Mouse (Mus musculus): ENCODE data around the gene Tmsb15b1. TPM values are rescaled to one million over a fixed set of nuclear protein-coding genes. Genes with fewer than 3 reads are reported as not detected.
"Not testable (repeated sequence)": the region's sequence is repeated elsewhere in the genome, so short reads cannot be mapped to it uniquely, and the experiment has no call there.

Gene Tmsb15b1
- 26.5 and 31.5 TPM in 2 replicates for polyA plus RNA-seq (2016; fragmentation: Nextera tagmentation; extraction: Ambion mirVana)

DNA sequence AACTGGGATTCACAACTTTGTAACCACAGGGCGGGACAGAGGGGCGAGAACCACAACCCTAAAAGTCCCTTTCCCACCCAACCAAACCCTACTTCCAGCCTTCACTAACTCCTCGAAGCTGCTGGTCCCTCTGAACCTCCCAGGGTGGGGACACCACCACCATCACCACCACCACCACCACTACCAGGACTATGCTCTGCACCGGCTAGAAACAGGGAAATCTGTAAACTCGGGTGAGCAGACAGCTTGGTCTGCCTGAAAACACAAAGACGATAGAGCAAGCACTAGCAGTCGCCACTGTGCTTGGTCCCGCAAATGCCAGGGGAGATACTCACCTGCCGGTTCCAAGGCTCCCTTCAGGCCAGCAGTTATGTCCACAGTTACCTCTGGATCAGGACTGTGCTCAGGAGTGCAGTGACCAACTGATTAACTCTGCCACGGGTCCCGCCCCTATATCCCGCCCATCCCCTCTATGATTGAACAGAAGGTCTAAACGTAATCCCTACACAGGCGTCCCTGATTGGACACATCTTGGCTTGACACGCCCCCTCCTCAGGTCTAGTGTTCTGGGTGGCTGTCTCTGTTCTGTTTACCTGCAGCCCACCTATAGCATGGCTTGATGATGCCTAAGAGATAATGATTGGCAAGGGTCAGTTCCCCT lies at the start of gene Tmsb15b1, which contains the start of gene Tmsb15l:
Gene Tmsb15b1 (minus strand): TSS at position 451 of the 661 bp plus-strand sequence.
Gene Tmsb15l (minus strand): TSS at position 446 of the 661 bp plus-strand sequence.
- no peaks in the 10 kb centered on the region for H3K36me3 ChIP-seq
- ATAC-seq (ENCODE audit: low FRiP score, low read depth) = peak; percentile 100
- H3K9ac ChIP-seq = 0 out of 2 replicates have a peak within 1 kb of the TSS, but pooled peaks have one; percentile 40
- no peaks in the 10 kb centered on the region for H3K9me3 ChIP-seq
- H3K27me3 ChIP-seq (replicated peaks) = no peaks in the 10 kb centered on the region
- no peak within 1 kb of the TSS for H3K27ac ChIP-seq
- no peaks in the 10 kb centered on the region for H3K4me1 ChIP-seq
- peak within 1 kb of the TSS; percentile 38 for H3K4me3 ChIP-seq
- peak within 1 kb of the TSS; percentile 58 for H3K4me2 ChIP-seq (replicated peaks)
- WGBS = 27% methylated on average over 15 of the region's 15 CpGs

DNA sequence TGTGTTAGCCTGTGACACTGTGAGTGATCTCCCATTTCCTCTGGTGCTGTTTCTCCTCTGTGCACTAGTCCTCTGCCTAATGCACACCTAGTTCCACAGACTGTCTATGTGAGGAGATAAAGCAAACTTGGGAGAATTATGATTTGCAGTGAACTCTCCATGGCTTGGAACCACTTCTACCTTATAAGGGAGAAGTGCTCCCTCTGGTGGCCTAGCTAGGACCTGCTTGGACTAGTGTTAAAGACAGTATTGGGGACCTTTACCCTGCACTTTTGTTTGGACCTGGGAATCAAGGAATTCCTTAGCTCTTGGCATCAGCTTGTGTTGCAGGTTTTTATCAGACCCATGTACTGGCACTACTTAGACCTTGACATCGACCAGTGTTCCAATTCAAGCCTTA lies 42.6 kb upstream of the Tmsb15b1 start:
- Histone ChIP-seq H3K9ac (no peak overlapping the region), H3K9me3 (no peaks in the 10 kb centered on the region), H3K27me3 (replicated peaks) (no peaks in the 10 kb centered on the region), H3K4me1 (no peaks in the 10 kb centered on the region), H3K36me3 (no peaks in the 10 kb centered on the region), H3K4me3 (no peak overlapping the region), H3K27ac (no peak overlapping the region), H3K4me2 (replicated peaks) (no peak overlapping the region)
- ATAC-seq (ENCODE audit: low FRiP score, low read depth) = no peak
- 26% methylated on average over 1 of the region's 1 CpGs for WGBS

DNA sequence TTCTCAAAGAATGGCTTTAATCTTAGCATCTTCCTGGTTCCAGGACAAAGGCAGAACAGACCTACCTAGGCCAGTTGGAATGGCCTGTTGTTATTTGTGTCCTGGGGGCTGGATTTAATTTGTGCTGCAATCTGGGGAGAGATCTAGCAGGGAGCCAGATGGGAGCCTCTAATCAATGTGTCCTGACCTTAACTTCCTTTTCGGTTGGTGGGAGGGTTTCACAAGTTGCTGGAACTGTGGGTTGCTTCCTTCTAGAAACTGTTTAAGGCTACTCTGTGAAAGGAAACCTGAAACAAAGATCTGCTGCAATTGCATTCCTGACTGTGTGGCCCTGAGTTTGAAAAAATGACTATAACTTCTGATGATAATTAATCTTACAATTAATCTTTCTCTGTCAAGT lies 41.0 kb upstream of the Tmsb15b1 start:
- Histone ChIP-seq H3K27me3 (replicated peaks) (no peaks in the 10 kb centered on the region), H3K4me3 (no peak overlapping the region), H3K9me3 (no peaks in the 10 kb centered on the region), H3K4me1 (no peaks in the 10 kb centered on the region), H3K4me2 (replicated peaks) (no peak overlapping the region), H3K36me3 (no peaks in the 10 kb centered on the region), H3K27ac (no peak overlapping the region), H3K9ac (no peak overlapping the region)
- WGBS = 84% methylated on average over 1 of the region's 1 CpGs
- ATAC-seq (ENCODE audit: low FRiP score, low read depth) = no peak

DNA sequence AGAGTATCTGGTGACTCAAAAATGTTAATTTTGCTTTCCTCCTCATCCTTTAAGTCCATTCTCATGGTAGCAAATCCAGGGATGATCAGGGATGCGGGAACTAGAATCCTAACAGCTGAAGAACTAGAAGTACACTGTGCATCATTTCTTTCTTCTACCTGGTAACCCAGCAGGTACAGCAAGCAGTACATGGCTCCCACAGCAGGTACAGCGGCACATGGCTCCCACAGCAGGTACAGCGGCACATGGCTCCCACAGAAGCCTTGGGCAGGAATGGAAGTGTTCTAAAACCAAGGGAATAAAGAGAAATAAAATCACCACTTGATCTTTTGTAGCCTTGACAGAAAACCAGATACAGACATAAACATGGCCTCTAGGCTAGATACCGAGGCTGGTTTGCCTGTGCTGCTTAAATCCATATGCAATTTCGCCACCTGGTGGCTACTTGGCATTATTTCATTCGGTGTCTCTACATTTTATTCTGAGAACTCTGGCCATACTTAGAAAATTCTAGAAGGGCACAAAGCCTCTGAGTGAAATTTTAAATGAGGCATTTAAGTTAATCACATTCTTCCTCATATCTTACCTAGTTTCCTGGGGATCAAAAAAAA lies 38.5 kb upstream of the Tmsb15b1 start:
- H3K27ac ChIP-seq = no peak overlapping the region
- H3K27me3 ChIP-seq (replicated peaks) = no peaks in the 10 kb centered on the region
- ATAC-seq (ENCODE audit: low FRiP score, low read depth) = no peak
- H3K36me3 ChIP-seq = no peaks in the 10 kb centered on the region
- WGBS = 54% methylated on average over 6 of the region's 6 CpGs
- no peak overlapping the region for H3K4me3 ChIP-seq
- H3K4me1 ChIP-seq = no peaks in the 10 kb centered on the region
- no peak overlapping the region for H3K9ac ChIP-seq
- no peak overlapping the region for H3K4me2 ChIP-seq (replicated peaks)
- H3K9me3 ChIP-seq = no peaks in the 10 kb centered on the region

DNA sequence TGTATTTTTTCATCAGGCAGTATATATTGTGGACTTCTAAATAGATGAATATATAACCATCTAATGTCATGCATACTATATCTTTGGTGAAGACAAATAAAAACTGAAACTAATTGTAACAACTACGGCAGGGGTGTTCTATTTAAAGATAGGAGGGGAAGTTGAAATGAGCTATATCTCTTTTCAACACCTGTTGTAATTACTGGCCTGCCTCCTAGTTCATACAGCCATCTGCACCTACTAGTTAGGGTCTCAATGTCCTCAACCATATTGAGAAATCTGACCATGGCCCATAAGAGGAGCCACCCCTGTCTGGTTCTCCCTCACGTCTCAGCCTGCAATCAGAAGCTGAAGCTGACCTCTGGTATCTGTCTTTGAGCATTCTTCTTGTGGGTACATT lies 19.6 kb upstream of the Tmsb15b1 start:
- ATAC-seq (ENCODE audit: low FRiP score, low read depth) = no peak
- Histone ChIP-seq H3K9ac (no peak overlapping the region), H3K36me3 (no peaks in the 10 kb centered on the region), H3K27ac (no peak overlapping the region), H3K4me3 (no peak overlapping the region), H3K9me3 (no peaks in the 10 kb centered on the region), H3K4me1 (peaks cover 11% of the 10 kb centered on the region; the same call in 1 of the 2 replicates), H3K4me2 (replicated peaks) (no peak overlapping the region), H3K27me3 (replicated peaks) (no peaks in the 10 kb centered on the region)
- 74% methylated on average over 2 of the region's 2 CpGs for WGBS

DNA sequence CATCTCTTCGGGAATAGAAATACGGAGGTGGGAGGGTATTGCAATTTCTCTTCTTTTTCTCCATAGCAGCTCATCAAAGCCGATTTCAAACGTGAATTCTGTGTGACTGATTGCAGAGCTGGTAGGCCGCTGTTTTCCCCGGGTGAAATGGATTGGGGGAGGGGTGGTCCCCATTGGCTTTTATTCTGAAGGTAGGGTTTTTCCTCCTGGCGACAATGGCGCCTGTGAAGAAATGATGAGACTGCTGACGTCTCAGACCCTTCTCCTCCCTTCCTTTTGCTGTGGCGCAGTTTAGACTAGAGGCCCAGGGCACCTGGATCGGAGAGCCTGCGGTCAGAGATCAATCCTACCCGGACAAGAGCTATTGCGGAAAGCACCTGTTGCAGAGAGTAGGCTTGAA lies 17.0 kb upstream of the Tmsb15b1 start:
- H3K4me1 ChIP-seq = peaks cover 11% of the 10 kb centered on the region; the same call in 1 of the 2 replicates
- H3K9ac ChIP-seq = peak overlapping the region; percentile 55; the same call in 1 of the 2 replicates
- peak overlapping the region; percentile 57 for H3K4me2 ChIP-seq (replicated peaks)
- no peaks in the 10 kb centered on the region for H3K27me3 ChIP-seq (replicated peaks)
- H3K36me3 ChIP-seq = no peaks in the 10 kb centered on the region
- ATAC-seq (ENCODE audit: low FRiP score, low read depth) = peak; percentile 32
- H3K4me3 ChIP-seq = peak overlapping the region; percentile 38
- 18% methylated on average over 14 of the region's 14 CpGs for WGBS
- H3K9me3 ChIP-seq = no peaks in the 10 kb centered on the region
- H3K27ac ChIP-seq = 0 out of 2 replicates have a peak overlapping the region, but pooled peaks have one; percentile 53

DNA sequence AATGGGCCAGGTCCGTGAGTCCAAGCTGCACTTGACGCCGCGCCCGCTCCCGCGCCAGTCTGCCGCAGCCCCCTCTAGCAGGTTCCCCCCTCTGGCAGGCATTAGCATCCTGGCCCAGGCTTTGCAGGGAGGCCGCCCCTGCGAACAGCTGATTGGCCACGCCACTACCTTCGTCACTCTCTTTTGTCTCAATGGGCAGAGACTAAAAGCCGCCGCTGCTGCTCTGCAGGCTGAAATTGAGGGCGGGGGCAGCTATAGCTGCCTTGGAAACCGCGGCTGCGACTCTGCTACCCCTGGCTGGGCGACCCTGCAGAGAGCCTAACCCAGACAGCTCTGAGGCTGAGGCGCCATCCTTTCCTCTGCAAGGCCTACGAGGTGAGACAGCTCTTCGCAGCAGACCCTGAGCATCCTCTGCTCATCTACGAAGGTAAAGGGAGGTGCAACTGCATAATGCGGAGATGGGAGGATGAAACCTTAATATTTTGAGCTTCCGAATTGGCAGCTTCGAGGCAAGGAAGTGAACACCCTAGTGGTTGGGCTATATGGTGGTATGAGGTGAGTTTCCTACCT lies 16.4 kb upstream of the Tmsb15b1 start, which contains the start of gene Zcchc18:
Gene Zcchc18 (plus strand): TSS at position 178 of the 570 bp plus-strand sequence.
- H3K9me3 ChIP-seq = no peaks in the 10 kb centered on the region
- H3K27ac ChIP-seq = 0 out of 2 replicates have a peak within 1 kb of the TSS, but pooled peaks have one; percentile 53
- H3K4me2 ChIP-seq (replicated peaks) = peak within 1 kb of the TSS; percentile 57
- 23% methylated on average over 26 of the region's 26 CpGs for WGBS
- peak within 1 kb of the TSS; percentile 38 for H3K4me3 ChIP-seq
- peak within 1 kb of the TSS; percentile 55 for H3K9ac ChIP-seq
- no peaks in the 10 kb centered on the region for H3K36me3 ChIP-seq
- no peaks in the 10 kb centered on the region for H3K27me3 ChIP-seq (replicated peaks)
- peaks cover 11% of the 10 kb centered on the region; the same call in 1 of the 2 replicates for H3K4me1 ChIP-seq
- ATAC-seq (ENCODE audit: low FRiP score, low read depth) = peak; percentile 99

DNA sequence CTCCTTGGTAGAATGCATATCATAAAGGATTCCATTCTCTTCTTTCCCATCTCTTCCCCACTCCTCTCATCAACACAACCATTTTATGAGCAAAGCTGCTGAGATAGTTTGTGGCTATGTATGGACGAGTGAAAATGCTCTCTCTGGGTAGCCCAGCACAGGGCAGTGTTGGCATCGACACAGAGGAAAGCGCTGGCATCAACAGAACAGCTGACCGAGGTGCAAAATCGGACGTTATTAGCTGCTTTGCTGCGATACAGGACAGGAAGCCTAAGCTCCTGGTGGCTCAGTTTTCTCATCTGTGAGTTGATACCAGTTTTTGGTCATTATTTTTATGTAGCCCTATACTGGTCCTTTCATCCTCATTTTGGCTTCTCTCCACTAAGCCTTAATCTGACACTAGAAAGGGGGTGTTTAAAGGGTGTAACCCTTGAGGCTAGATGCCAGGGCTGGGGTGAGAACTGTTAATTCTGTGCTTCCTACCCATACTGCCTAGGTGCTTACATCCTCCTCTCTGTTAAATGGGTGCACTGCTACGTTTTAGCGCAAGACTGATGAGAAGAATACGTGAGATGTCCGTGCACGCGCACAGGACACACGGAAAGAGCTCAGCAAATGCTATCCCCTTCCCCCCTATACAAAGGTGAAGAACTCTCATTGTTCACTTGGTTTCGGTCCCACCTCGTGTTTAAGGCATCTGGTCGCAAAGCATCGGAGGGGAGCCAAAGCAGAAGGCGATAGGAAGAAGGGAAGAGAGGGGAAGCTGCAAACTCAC lies 15.7 kb upstream of the Tmsb15b1 start:
- H3K4me2 ChIP-seq (replicated peaks) = peak overlapping the region; percentile 57
- H3K27me3 ChIP-seq (replicated peaks) = no peaks in the 10 kb centered on the region
- peaks cover 11% of the 10 kb centered on the region; the same call in 1 of the 2 replicates for H3K4me1 ChIP-seq
- no peak overlapping the region for H3K27ac ChIP-seq
- H3K36me3 ChIP-seq = no peaks in the 10 kb centered on the region
- 19% methylated on average over 19 of the region's 19 CpGs for WGBS
- peak overlapping the region; percentile 48 for H3K9ac ChIP-seq
- H3K9me3 ChIP-seq = no peaks in the 10 kb centered on the region
- peak; percentile 70 for ATAC-seq (ENCODE audit: low FRiP score, low read depth)
- peak overlapping the region; percentile 38 for H3K4me3 ChIP-seq

DNA sequence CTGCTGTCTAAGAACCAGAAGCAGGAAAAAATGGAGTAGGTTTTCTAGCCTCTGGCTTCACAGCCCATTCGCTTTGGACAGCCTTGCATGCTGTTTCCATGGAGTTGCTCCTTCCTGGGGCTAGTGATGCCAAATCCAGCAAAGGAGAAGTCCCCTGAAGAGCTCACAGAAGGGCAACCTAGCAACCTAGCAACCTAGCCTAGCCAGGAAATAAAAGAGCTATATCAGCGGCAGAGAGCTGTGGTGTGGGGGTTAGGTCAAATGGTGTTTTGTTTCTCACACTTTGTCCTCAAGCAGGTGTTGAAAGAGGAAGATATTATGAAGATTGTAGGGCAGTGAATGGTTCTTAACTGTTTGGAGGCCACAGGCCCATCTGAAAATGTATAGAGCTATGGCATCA lies 14.6 kb upstream of the Tmsb15b1 start:
- Histone ChIP-seq H3K27ac (no peak overlapping the region), H3K9ac (no peak overlapping the region), H3K36me3 (no peaks in the 10 kb centered on the region), H3K4me1 (peaks cover 11% of the 10 kb centered on the region; the same call in 1 of the 2 replicates), H3K4me3 (no peak overlapping the region), H3K4me2 (replicated peaks) (no peak overlapping the region), H3K27me3 (replicated peaks) (no peaks in the 10 kb centered on the region), H3K9me3 (no peaks in the 10 kb centered on the region)
- no peak for ATAC-seq (ENCODE audit: low FRiP score, low read depth)
- WGBS = 62% methylated on average over 2 of the region's 2 CpGs

DNA sequence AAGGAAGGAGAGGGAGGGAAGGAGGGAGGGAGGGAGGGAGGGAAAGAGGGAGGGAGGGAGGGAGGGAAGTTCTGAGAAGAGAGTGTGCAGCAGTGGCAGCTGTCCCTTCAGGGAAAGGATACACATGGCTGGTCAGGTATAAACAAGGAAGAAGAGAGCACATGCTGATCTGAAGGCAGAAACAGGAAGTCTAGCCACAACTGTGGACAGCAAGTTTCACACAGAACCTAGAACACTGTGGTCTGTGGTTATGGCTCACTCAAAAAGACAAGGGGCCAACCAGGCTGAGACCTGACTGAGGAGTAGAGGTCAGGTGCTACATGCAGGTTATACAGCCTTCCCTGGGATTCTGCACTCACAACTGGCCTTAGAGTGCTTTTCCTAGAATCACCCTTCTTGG lies 9.4 kb upstream of the Tmsb15b1 start:
- no peaks in the 10 kb centered on the region for H3K27me3 ChIP-seq (replicated peaks)
- no peak for ATAC-seq (ENCODE audit: low FRiP score, low read depth)
- H3K4me2 ChIP-seq (replicated peaks) = no peak overlapping the region
- H3K36me3 ChIP-seq = no peaks in the 10 kb centered on the region
- H3K9me3 ChIP-seq = no peaks in the 10 kb centered on the region
- H3K4me3 ChIP-seq = no peak overlapping the region
- no peak overlapping the region for H3K27ac ChIP-seq
- no peaks in the 10 kb centered on the region for H3K4me1 ChIP-seq
- H3K9ac ChIP-seq = no peak overlapping the region

DNA sequence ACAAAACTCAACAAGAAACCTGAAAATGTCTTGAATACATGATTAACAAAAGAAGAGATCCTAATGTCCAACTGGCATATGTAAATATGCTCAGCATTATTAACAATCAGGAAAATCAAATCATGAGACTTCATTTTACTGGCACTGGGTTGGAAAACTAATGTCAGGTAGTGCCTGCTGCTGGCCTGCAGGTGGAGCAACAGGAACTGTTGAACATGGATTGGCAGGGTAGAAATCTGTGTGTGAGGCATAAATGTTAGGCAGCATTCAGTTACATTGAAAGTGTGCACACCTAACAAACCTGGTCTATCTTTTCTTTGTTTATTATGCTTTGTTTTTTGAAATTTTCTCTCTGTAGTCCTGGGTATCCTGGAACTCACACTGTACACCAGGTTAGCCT lies 1.9 kb upstream of the Tmsb15b1 start:
- H3K9ac ChIP-seq = no peak overlapping the region
- no peak overlapping the region for H3K27ac ChIP-seq
- no peaks in the 10 kb centered on the region for H3K9me3 ChIP-seq
- H3K27me3 ChIP-seq (replicated peaks) = no peaks in the 10 kb centered on the region
- H3K4me3 ChIP-seq = no peak overlapping the region
- ATAC-seq (ENCODE audit: low FRiP score, low read depth) = no peak
- H3K36me3 ChIP-seq = no peaks in the 10 kb centered on the region
- H3K4me1 ChIP-seq = no peaks in the 10 kb centered on the region
- no peak overlapping the region for H3K4me2 ChIP-seq (replicated peaks)

DNA sequence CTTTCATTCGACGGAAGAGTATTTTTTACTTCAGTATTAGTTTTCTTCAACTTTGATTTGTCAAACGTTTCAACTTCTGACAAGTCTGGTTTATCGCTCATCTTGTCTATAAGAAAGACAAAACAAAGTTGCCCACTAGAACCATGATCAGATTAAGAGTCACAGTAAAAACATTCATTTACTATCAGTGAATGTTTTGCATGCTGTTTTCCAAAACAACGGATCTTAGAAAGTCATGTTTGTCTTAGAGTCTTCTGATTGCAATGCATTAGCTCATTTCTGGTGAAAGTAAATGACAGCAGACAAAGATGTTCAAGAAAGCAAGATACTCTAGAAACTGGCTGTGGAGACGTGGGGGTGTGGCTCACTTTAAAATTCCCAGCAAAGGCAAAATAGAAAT lies 1.3 kb downstream of the Tmsb15b1 start, which contains the start of gene Tmsb15b2:
Gene Tmsb15b2 (minus strand): TSS at position 101 of the 400 bp plus-strand sequence.
- WGBS = 89% methylated on average over 6 of the region's 6 CpGs
- H3K9me3 ChIP-seq; H3K36me3 ChIP-seq; H3K4me1 ChIP-seq; ATAC-seq (ENCODE audit: low FRiP score, low read depth); H3K27ac ChIP-seq; H3K27me3 ChIP-seq (replicated peaks): not testable (repeated sequence)
- H3K4me2 ChIP-seq (replicated peaks) = peak within 1 kb of the TSS; percentile 58
- H3K9ac ChIP-seq = 0 out of 2 replicates have a peak within 1 kb of the TSS, but pooled peaks have one; percentile 40
- H3K4me3 ChIP-seq = peak within 1 kb of the TSS; percentile 38; the same call in 1 of the 2 replicates
